Mouse (Mus musculus): Measurements from ENCODE around the gene Pkp2. TPM values are rescaled to one million over a fixed set of nuclear protein-coding genes. Genes with fewer than 3 reads are reported as not detected.
"Not testable (repeated sequence)": the region's sequence is repeated elsewhere in the genome, so short reads cannot be mapped to it uniquely, and the experiment has no call there.

The Pkp2 gene
- 2.0 and 2.4 TPM in 2 replicates for polyA plus RNA-seq (2014; fragmentation: Nextera tagmentation; extraction: Ambion mirVana)

GRCm38 (mm10) chr16:16213079-16213760 lies at the start of gene Pkp2:
TSS of gene Pkp2 (plus strand) at chr16:16213318.
- Histone ChIP-seq H3K27me3 (ENCODE audit: control insufficient read depth, insufficient read depth, low read length) (peaks cover 34% of the 10 kb centered on the region; the same call in 1 of the 2 replicates), H3K4me2 (replicated peaks) (peak within 1 kb of the TSS; percentile 98), H3K27ac (no peak within 1 kb of the TSS), H3K4me3 (replicated peaks; ENCODE audit: low read length) (peak within 1 kb of the TSS; percentile 68), H3K36me3 (replicated peaks; ENCODE audit: control insufficient read depth, insufficient read depth) (no peaks in the 10 kb centered on the region), H3K9me3 (ENCODE audit: control insufficient read depth, low read length) (no peaks in the 10 kb centered on the region), H3K9ac (peak within 1 kb of the TSS; percentile 62), H3K4me1 (replicated peaks; ENCODE audit: control insufficient read depth, insufficient read depth, low read length) (no peaks in the 10 kb centered on the region)
- under 1% methylated on average over 59 of the region's 59 CpGs for WGBS
- ATAC-seq (ENCODE audit: low FRiP score) (peak; percentile 94), DNase-seq (ENCODE audit: low spot score) (peak; percentile 44)

DNA sequence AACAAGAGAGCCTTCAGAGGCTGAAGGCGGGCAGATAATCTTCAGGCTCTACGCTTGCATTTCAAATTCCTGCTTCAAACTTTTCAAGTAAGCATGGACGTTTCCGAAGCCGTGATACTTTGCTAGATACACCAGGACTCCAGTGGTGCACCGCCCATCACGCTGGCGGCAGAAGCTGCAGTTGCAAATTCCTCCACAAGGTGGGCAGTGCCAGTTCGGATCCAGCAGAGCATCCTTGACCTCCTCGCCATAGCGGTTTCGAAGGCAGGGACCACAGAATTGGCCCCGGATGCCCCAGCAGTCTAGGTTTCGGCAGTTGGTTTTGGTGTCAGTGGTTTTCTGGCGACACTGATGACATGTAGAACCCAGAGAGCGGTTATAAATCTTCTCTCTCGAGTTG lies 15.7 kb upstream of the Pkp2 start:
- DNase-seq (ENCODE audit: low spot score) (no peak), ATAC-seq (ENCODE audit: low FRiP score) (no peak)
- Histone ChIP-seq H3K27me3 (ENCODE audit: control insufficient read depth, insufficient read depth, low read length) (no peaks in the 10 kb centered on the region), H3K4me3 (replicated peaks; ENCODE audit: low read length) (no peak overlapping the region), H3K9me3 (ENCODE audit: control insufficient read depth, low read length) (no peaks in the 10 kb centered on the region), H3K4me1 (replicated peaks; ENCODE audit: control insufficient read depth, insufficient read depth, low read length) (no peaks in the 10 kb centered on the region), H3K9ac (no peak overlapping the region), H3K36me3 (replicated peaks; ENCODE audit: control insufficient read depth, insufficient read depth) (no peaks in the 10 kb centered on the region), H3K4me2 (replicated peaks) (no peak overlapping the region), H3K27ac (no peak overlapping the region)
- 66% methylated on average over 17 of the region's 17 CpGs for WGBS

GRCm38 (mm10) chr16:16201991-16202390 lies 11.1 kb upstream of the Pkp2 start:
- ATAC-seq (ENCODE audit: low FRiP score): peak; percentile 66; the same call in 1 of the 2 replicates
- H3K4me2 ChIP-seq (replicated peaks); H3K9me3 ChIP-seq (ENCODE audit: control insufficient read depth, low read length); H3K27me3 ChIP-seq (ENCODE audit: control insufficient read depth, insufficient read depth, low read length); H3K4me1 ChIP-seq (replicated peaks; ENCODE audit: control insufficient read depth, insufficient read depth, low read length); H3K4me3 ChIP-seq (replicated peaks; ENCODE audit: low read length); H3K27ac ChIP-seq; H3K36me3 ChIP-seq (replicated peaks; ENCODE audit: control insufficient read depth, insufficient read depth); H3K9ac ChIP-seq: not testable (repeated sequence)
- DNase-seq (ENCODE audit: low spot score): peak; percentile 63
- WGBS: 43% methylated on average over 8 of the region's 8 CpGs

DNA sequence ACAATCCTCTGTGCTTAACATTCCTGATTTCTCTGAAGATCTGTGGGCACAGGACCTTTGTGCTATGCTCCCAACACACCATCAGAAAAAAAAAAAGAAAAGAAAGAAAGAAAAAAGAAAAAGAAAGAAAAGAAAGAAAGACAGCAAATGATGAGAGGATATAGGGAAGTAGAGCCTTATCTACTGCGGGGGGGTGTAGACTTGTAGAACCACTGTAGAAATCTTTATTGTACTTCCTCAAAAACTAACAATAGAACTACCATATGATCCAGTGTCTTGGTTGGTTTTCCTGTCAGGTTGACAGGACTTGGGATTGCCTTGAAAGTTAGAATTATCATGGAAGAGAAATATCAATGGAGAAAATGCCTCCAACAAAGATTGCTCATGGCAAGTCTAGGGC lies 8.5 kb upstream of the Pkp2 start:
- H3K36me3 ChIP-seq (replicated peaks; ENCODE audit: control insufficient read depth, insufficient read depth): no peaks in the 10 kb centered on the region
- no peaks in the 10 kb centered on the region for H3K4me1 ChIP-seq (replicated peaks; ENCODE audit: control insufficient read depth, insufficient read depth, low read length)
- no peaks in the 10 kb centered on the region for H3K27me3 ChIP-seq (ENCODE audit: control insufficient read depth, insufficient read depth, low read length)
- ATAC-seq (ENCODE audit: low FRiP score) (no peak), DNase-seq (ENCODE audit: low spot score) (no peak)
- no peak overlapping the region for H3K4me2 ChIP-seq (replicated peaks)
- H3K9me3 ChIP-seq (ENCODE audit: control insufficient read depth, low read length): no peaks in the 10 kb centered on the region
- H3K4me3 ChIP-seq (replicated peaks; ENCODE audit: low read length): no peak overlapping the region
- H3K27ac ChIP-seq: no peak overlapping the region
- no peak overlapping the region for H3K9ac ChIP-seq
- 97% methylated on average over 1 of the region's 1 CpGs for WGBS

DNA sequence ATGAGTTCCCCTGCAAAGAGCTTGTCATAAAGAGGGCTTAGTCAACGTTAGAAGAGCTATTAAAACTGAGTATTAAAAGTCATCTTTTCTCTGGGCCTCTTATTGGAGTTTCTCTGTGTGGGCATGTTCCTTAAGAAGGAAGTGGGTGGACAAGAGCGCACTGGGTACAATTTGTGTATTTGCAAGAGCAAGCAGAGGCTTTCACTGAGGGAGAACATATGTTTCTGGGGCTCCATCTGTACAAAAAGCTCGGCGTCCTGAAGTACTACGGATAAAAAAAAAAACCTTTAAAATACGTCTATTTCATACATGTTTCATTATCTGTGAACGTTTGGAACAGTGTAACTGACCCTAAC lies 417 bp upstream of the Pkp2 start:
- DNase-seq (ENCODE audit: low spot score) (no peak), ATAC-seq (ENCODE audit: low FRiP score) (no peak)
- no peaks in the 10 kb centered on the region for H3K4me1 ChIP-seq (replicated peaks; ENCODE audit: control insufficient read depth, insufficient read depth, low read length)
- 17% methylated on average over 7 of the region's 7 CpGs for WGBS
- H3K9ac ChIP-seq: peak overlapping the region; percentile 62; the same call in 1 of the 2 replicates
- peak overlapping the region; percentile 68 for H3K4me3 ChIP-seq (replicated peaks; ENCODE audit: low read length)
- H3K36me3 ChIP-seq (replicated peaks; ENCODE audit: control insufficient read depth, insufficient read depth): no peaks in the 10 kb centered on the region
- peaks cover 34% of the 10 kb centered on the region; the same call in 1 of the 2 replicates for H3K27me3 ChIP-seq (ENCODE audit: control insufficient read depth, insufficient read depth, low read length)
- no peak overlapping the region for H3K27ac ChIP-seq
- no peaks in the 10 kb centered on the region for H3K9me3 ChIP-seq (ENCODE audit: control insufficient read depth, low read length)
- peak overlapping the region; percentile 98 for H3K4me2 ChIP-seq (replicated peaks)

DNA sequence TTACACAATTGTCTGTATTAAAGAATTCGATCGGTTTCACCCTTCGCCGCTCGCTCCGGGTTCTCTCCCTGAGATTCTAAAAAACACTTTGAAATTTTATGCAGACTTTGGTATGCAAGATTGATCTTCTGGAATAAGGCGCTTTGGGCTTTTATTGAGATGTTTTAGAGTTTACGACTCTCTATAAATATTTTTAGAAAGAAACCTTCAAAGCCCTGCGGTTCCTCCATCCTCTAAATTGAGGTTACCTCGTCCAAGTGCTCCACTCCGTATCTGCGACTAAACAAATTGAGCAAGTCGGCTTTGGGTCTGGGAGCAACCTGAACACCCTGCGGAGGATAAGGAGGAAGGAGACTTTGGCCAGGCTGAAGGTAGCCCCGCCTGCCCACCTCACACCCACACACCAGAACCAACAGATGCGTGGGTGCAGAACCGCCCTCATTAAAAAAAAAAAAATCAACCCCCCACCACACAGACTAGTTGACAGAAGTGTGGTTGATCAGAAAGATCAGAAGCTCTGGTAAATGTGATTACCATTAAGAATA lies 715 bp downstream of the Pkp2 start:
- Histone ChIP-seq H3K4me2 (replicated peaks) (peak overlapping the region; percentile 98), H3K9ac (peak overlapping the region; percentile 62), H3K36me3 (replicated peaks; ENCODE audit: control insufficient read depth, insufficient read depth) (no peaks in the 10 kb centered on the region), H3K27me3 (ENCODE audit: control insufficient read depth, insufficient read depth, low read length) (peaks cover 34% of the 10 kb centered on the region; the same call in 1 of the 2 replicates), H3K4me1 (replicated peaks; ENCODE audit: control insufficient read depth, insufficient read depth, low read length) (no peaks in the 10 kb centered on the region), H3K9me3 (ENCODE audit: control insufficient read depth, low read length) (no peaks in the 10 kb centered on the region), H3K4me3 (replicated peaks; ENCODE audit: low read length) (peak overlapping the region; percentile 68), H3K27ac (no peak overlapping the region)
- no peak for DNase-seq (ENCODE audit: low spot score)
- no peak for ATAC-seq (ENCODE audit: low FRiP score)
- WGBS: 4% methylated on average over 17 of the region's 17 CpGs

- H3K36me3 ChIP-seq (replicated peaks; ENCODE audit: control insufficient read depth, insufficient read depth): no peaks in the 10 kb centered on the region
- H3K4me3 ChIP-seq (replicated peaks; ENCODE audit: low read length): no peak overlapping the region
- ATAC-seq (ENCODE audit: low FRiP score) (no peak), DNase-seq (ENCODE audit: low spot score) (no peak)
- H3K9me3 ChIP-seq (ENCODE audit: control insufficient read depth, low read length): no peaks in the 10 kb centered on the region
- no peak overlapping the region for H3K9ac ChIP-seq
- WGBS: 36% methylated on average over 11 of the region's 11 CpGs
- no peaks in the 10 kb centered on the region for H3K4me1 ChIP-seq (replicated peaks; ENCODE audit: control insufficient read depth, insufficient read depth, low read length)
- no peak overlapping the region for H3K4me2 ChIP-seq (replicated peaks)
- no peak overlapping the region for H3K27ac ChIP-seq
- peaks cover 34% of the 10 kb centered on the region; the same call in 1 of the 2 replicates for H3K27me3 ChIP-seq (ENCODE audit: control insufficient read depth, insufficient read depth, low read length)
These were observed 2.7 kb downstream of the Pkp2 start for GRCm38 (mm10) chr16:16215645-16216387.

DNA sequence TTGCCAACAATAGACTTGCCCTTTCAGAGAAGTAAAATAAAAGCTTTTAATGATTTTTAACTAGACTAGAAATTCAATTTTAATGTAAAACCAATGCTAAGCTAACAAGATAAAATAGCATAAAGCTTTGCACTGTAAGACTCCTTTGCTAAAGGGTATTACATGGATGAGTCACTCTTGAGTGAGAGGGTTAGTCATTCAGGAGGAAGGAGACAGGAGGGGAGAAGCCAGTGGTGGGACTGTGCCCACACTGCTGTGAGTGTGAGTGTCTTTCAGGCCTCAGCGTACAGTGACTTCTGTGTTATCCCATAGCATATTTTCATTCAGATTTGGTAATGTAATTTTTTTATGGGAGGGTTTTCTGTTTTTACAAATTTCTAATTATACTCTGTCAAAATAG lies 3.8 kb downstream of the Pkp2 start:
- WGBS: 88% methylated on average over 1 of the region's 1 CpGs
- Histone ChIP-seq H3K4me2 (replicated peaks) (no peak overlapping the region), H3K4me1 (replicated peaks; ENCODE audit: control insufficient read depth, insufficient read depth, low read length) (no peaks in the 10 kb centered on the region), H3K27me3 (ENCODE audit: control insufficient read depth, insufficient read depth, low read length) (peaks cover 32% of the 10 kb centered on the region; the same call in 1 of the 2 replicates), H3K9me3 (ENCODE audit: control insufficient read depth, low read length) (no peaks in the 10 kb centered on the region), H3K9ac (no peak overlapping the region), H3K4me3 (replicated peaks; ENCODE audit: low read length) (no peak overlapping the region), H3K36me3 (replicated peaks; ENCODE audit: control insufficient read depth, insufficient read depth) (no peaks in the 10 kb centered on the region), H3K27ac (no peak overlapping the region)
- ATAC-seq (ENCODE audit: low FRiP score) (no peak), DNase-seq (ENCODE audit: low spot score) (no peak)

GRCm38 (mm10) chr16:16219835-16220234 lies 6.7 kb downstream of the Pkp2 start:
- DNase-seq (ENCODE audit: low spot score): no peak
- Histone ChIP-seq H3K4me3 (replicated peaks; ENCODE audit: low read length) (no peak overlapping the region), H3K36me3 (replicated peaks; ENCODE audit: control insufficient read depth, insufficient read depth) (no peaks in the 10 kb centered on the region), H3K4me2 (replicated peaks) (no peak overlapping the region), H3K27me3 (ENCODE audit: control insufficient read depth, insufficient read depth, low read length) (peaks cover 12% of the 10 kb centered on the region; the same call in 1 of the 2 replicates), H3K9me3 (ENCODE audit: control insufficient read depth, low read length) (no peaks in the 10 kb centered on the region), H3K9ac (no peak overlapping the region), H3K27ac (no peak overlapping the region), H3K4me1 (replicated peaks; ENCODE audit: control insufficient read depth, insufficient read depth, low read length) (no peaks in the 10 kb centered on the region)
- no peak for ATAC-seq (ENCODE audit: low FRiP score)
- 56% methylated on average over 3 of the region's 3 CpGs for WGBS

Measured in hindbrain, embryonic 14.5 days (tissue).